Mouse (Mus musculus) olfactory bulb, adult 2 months (tissue): Measurements from ENCODE around the gene B3gnt2. TPM values are rescaled to one million over a fixed set of nuclear protein-coding genes. Genes with fewer than 3 reads are reported as not detected.

Source experiments
- H3K27ac ChIP-seq: fragments of 200-500 bp; 2 replicates; pipeline ENCODE4 v1.5.1; 2012; ENCODE audit warnings: low read depth, low read length; ENCODE audit not compliant: insufficient read depth
- H3K4me1 ChIP-seq: fragments of 200-500 bp; 2 replicates; pipeline ENCODE4 v1.6.1; 2012; ENCODE audit warnings: low read length; ENCODE audit not compliant: control insufficient read depth, insufficient read depth
- H3K4me3 ChIP-seq: fragments of 200-500 bp; 2 replicates; pipeline ENCODE4 v1.5.1; 2012; ENCODE audit warnings: mild to moderate bottlenecking, low read depth, low read length, moderate library complexity; ENCODE audit not compliant: insufficient read depth
- CTCF ChIP-seq: fragments of 200-500 bp; IDR thresholded peaks from 2 replicates; pipeline ENCODE4 v1.5.1; 2012; ENCODE audit warnings: low read depth, mild to moderate bottlenecking, low read length, moderate library complexity; ENCODE audit not compliant: insufficient read depth
- POLR2A ChIP-seq: fragments of 200-500 bp; IDR thresholded peaks from 2 replicates; pipeline ENCODE4 v1.6.1; 2012; ENCODE audit warnings: mild to moderate bottlenecking, low read depth, low read length, moderate library complexity; ENCODE audit not compliant: insufficient read depth
- WGBS: fragments of 180-500 bp; shearing (Covaris S2); methylation state at CpG from one replicate; pipeline ENCODE4 v1.1.7; 2018; 5-methylcytosine and 5-hydroxymethylcytosine counted together
- polyA plus RNA-seq: library from polyadenylated mRNA; stranded (reverse); fragments of >200 nt; gene quantifications from 2 replicates; pipeline ENCODE4 v1.2.4, GENCODE M21; 2012; ENCODE audit warnings: low replicate concordance; ENCODE audit not compliant: missing spikeins, insufficient read depth, insufficient read length

B3gnt2 gene
- polyA plus RNA-seq, 1 experiment = not detected

GRCm38 (mm10) chr11:22793881-22794203 is 66.9 kb downstream of the B3gnt2 start:
- Histone ChIP-seq H3K4me1 (no peaks in the 10 kb centered on the region), H3K4me3 (no peak overlapping the region), H3K27ac (no peak overlapping the region)
- TF ChIP-seq POLR2A (no peak), CTCF (no peak)
- 95% methylated on average over 1 of the region's 1 CpGs for WGBS

- no peak overlapping the region for H3K4me3 ChIP-seq
- H3K27ac ChIP-seq = no peak overlapping the region
- H3K4me1 ChIP-seq = no peaks in the 10 kb centered on the region
- TF ChIP-seq CTCF (no peak), POLR2A (no peak)
- 91% methylated on average over 3 of the region's 3 CpGs for WGBS
These were observed 67.4 kb downstream of the B3gnt2 start for GRCm38 (mm10) chr11:22793176-22793880.

GRCm38 (mm10) chr11:22792149-22792548 is 68.6 kb downstream of the B3gnt2 start:
- Histone ChIP-seq H3K4me1 (no peaks in the 10 kb centered on the region), H3K4me3 (no peak overlapping the region), H3K27ac (no peak overlapping the region)
- no peak for TF ChIP-seq CTCF
- no peak for TF ChIP-seq POLR2A
- 94% methylated on average over 1 of the region's 1 CpGs for WGBS

GRCm38 (mm10) chr11:22791726-22792125 is 69.0 kb downstream of the B3gnt2 start:
- WGBS = 91% methylated on average over 5 of the region's 5 CpGs
- Histone ChIP-seq H3K27ac (no peak overlapping the region), H3K4me1 (no peaks in the 10 kb centered on the region), H3K4me3 (no peak overlapping the region)
- TF ChIP-seq POLR2A (no peak), CTCF (no peak)

- Histone ChIP-seq H3K27ac (no peak overlapping the region), H3K4me3 (no peak overlapping the region), H3K4me1 (no peaks in the 10 kb centered on the region)
- 94% methylated on average over 2 of the region's 2 CpGs for WGBS
- TF ChIP-seq CTCF (no peak), POLR2A (no peak)
These were observed 72.9 kb downstream of the B3gnt2 start for GRCm38 (mm10) chr11:22787833-22788232.

GRCm38 (mm10) chr11:22784477-22784876 is 76.3 kb downstream of the B3gnt2 start:
- H3K4me3 ChIP-seq = no peak overlapping the region
- H3K4me1 ChIP-seq = no peaks in the 10 kb centered on the region
- H3K27ac ChIP-seq = no peak overlapping the region
- WGBS = 85% methylated on average over 3 of the region's 3 CpGs
- no peak for TF ChIP-seq POLR2A
- TF ChIP-seq CTCF = no peak

- no peaks in the 10 kb centered on the region for H3K4me1 ChIP-seq
- TF ChIP-seq CTCF (no peak), POLR2A (no peak)
- 87% methylated on average over 13 of the region's 13 CpGs for WGBS
- H3K4me3 ChIP-seq = no peak overlapping the region
- H3K27ac ChIP-seq = no peak overlapping the region; the same call in 1 of the 2 replicates
These were observed 78.0 kb downstream of the B3gnt2 start for GRCm38 (mm10) chr11:22782705-22783124.

GRCm38 (mm10) chr11:22781190-22781589 is 79.6 kb downstream of the B3gnt2 start:
- Histone ChIP-seq H3K4me1 (no peaks in the 10 kb centered on the region), H3K27ac (no peak overlapping the region), H3K4me3 (no peak overlapping the region)
- no peak for TF ChIP-seq CTCF
- no peak for TF ChIP-seq POLR2A

- Histone ChIP-seq H3K4me3 (no peak overlapping the region), H3K4me1 (no peaks in the 10 kb centered on the region), H3K27ac (no peak overlapping the region)
- TF ChIP-seq CTCF (no peak), POLR2A (no peak)
- whole genome bisulfite sequencing = 90% methylated on average over 2 of the region's 2 CpGs
These were observed 80.0 kb downstream of the B3gnt2 start for GRCm38 (mm10) chr11:22780761-22781160.

- WGBS = 81% methylated on average over 6 of the region's 6 CpGs
- Histone ChIP-seq H3K4me3 (no peak overlapping the region), H3K27ac (no peak overlapping the region), H3K4me1 (no peaks in the 10 kb centered on the region)
- TF ChIP-seq POLR2A (no peak), CTCF (no peak)
These were observed 80.8 kb downstream of the B3gnt2 start for GRCm38 (mm10) chr11:22779821-22780551.
